Mouse (Mus musculus): ENCODE data around the gene Bbx.

DNA sequence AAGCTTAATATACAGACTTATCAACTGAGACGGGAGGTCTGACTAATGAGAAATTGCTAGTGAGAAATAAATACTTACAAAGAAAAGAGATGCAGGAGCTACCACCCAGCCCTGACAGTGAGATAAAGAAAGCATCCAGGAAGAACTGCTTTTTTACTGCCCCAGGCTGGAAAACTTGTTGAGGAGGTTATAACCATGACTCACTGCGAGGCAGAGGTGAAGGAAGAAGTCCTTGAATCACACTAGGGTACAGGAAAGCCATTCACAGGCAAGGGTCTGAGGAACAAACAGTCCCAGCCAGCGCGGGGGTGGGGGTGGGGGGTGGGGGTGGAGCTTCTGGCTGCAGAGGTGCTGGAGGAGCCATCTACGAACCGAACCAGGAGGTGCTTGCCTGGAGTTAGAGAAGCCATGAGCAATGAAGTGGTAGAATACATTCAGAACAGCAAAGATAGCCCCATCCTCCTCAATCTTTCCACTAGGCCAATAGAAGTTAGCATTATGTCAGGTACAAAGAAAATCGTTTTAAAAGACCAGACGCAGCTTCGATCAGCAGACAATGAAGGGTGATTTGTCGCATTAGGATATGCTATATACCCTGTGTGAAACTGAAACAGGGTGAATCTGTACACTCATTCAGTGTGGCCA lies 30.2 kb upstream of the Bbx start:
- TF ChIP-seq POLR2A (IDR thresholded peaks at IDR 0.05; ENCODE audit: control insufficient read depth, low read depth, low read length) (no peak), CTCF (IDR thresholded peaks at IDR 0.05; ENCODE audit: control insufficient read depth, insufficient read depth, insufficient replicate concordance, low read depth, low read length) (no peak)
